Mouse (Mus musculus): ENCODE results near the gene Btla.

Btla gene

DNA sequence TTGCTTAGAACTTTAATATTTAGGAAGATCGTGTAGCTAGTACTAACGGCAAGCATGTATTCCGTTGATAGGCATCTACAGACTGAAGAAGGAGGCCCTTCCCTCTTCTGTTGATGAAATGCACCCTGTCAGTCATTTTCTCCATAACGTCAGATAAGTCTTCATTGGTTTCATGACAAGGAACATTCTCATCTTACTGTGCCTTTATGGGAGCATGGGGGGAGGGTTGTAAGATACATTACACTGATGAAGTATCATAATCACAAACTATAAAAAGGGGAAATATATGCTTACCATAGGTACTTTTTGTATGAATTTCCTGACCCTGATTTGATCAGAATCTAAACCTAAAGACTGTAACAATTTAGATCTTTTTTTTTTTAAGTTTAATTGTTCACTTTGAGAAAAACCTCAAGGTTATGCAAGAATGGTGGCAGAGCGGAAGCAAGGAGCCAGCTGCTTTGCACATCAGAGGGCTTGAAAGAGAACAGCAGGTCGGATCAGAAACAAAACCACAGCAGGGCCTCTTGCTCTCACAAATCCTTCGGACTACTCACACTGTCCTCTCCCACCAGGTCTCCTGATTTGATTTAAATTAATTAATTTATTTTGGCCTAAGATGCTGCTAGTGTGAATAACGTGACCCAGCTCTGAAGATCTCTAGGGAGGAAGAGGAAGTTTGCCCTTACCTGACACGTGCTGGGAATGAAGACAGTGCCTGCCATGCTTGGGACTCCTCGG is at the start of gene Btla:
TSS of gene Btla (plus strand) at position 668 of the 741 bp plus-strand sequence.
- no peak for DNase-seq (ENCODE audit: low read depth in 1 of 2, low spot score in 2 of 2)

DNA sequence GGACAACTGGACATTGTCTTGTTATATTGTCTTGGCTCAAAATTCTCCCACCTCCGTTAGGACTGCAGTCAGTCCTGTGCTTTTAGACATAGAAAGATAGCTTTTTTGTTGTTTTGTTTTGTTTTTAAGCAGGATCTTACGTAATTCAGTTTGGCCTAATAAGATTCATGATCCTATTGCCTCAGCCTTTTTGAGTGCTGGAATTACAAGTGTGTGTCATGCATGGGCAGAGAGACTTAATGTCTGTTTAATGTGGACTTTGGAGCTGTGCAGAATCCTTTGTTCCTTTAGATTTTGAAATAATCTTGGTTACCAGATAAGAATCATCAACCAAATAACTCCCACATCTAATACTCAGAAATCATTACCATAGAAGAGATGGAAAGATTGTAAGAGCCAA is 45.6 kb upstream of the Btla start:
- no peak for DNase-seq (ENCODE audit: low read depth in 1 of 2, low spot score in 2 of 2)

DNA sequence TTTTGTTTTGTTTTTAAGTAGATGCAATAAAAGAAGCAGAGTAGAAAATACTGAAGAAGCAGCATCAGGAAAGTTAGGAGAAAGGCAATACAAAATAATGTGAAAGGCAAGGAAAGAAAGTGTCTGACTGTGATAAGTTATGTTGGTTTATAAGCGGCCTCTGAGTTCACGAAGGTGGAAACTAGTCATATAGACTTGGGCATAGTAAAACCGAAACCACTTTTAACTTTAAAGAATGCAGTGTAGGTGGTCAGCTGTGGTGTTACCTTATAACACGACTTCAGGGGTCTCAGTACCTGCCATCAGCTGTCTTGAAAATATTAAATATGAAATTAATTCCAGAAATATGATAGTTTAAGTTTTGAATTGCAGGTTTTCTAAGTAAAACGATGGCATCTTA is 42.3 kb upstream of the Btla start:
- DNase-seq (ENCODE audit: low read depth in 1 of 2, low spot score in 2 of 2): no peak

DNA sequence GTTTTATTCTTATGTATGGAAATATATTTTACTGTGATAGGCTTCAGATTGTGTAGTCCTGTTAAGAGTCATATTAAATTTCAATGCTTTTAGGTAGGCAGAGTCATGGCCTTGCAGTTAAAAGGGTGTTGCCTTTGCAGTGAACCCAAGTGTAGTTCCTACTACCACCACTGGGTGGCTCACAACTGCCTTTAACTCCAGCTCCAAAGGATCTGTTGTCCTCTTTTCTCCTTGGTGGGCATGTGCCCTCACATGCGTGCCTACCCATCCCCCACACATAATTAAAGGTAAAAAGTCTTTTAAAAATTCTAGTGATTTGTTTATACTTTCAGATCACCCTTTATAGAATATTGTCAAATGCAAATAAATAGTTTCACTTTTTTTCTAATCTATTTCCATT is 31.5 kb upstream of the Btla start:
- DNase-seq (ENCODE audit: low read depth in 1 of 2, low spot score in 2 of 2): no peak

DNA sequence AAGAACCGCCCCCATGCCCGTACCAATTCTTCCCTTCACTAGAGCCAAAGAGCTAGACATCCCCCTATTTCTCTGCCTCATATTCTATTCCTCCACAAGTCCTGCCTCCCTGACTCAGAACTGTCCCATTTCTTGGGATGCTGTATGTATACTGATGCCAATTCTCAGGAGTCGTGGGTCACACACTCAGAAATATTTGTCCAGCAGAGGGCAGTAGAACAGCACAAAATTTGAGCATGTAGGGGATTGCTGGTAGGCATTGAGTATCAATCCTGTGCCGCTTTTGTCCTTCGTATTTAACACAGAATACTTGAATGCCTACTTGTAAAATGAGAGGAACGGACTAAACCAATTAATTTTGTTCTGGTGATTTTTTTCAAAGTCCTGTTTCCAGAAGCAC is 27.3 kb upstream of the Btla start:
- no peak for DNase-seq (ENCODE audit: low read depth in 1 of 2, low spot score in 2 of 2)

DNA sequence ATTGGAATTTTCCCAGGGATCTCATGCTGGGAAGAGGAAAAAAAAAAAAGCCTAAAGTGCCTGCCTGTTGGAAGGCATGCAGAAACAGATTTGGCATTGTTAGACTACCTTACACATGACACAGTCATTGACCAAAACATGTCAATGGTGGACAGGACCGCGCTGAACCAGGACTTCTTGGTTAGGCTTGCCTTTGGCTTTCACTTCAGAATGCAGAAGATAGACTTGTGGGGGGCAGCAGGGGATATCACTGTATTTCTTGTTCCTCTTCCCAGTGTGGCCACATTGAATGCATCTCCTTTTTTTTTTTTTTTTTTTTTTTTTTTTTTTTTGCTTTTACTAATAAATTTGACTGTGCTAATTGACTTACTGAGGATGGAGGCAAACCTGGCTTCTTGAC is 22.7 kb upstream of the Btla start:
- DNase-seq (ENCODE audit: low read depth in 1 of 2, low spot score in 2 of 2): no peak

DNA sequence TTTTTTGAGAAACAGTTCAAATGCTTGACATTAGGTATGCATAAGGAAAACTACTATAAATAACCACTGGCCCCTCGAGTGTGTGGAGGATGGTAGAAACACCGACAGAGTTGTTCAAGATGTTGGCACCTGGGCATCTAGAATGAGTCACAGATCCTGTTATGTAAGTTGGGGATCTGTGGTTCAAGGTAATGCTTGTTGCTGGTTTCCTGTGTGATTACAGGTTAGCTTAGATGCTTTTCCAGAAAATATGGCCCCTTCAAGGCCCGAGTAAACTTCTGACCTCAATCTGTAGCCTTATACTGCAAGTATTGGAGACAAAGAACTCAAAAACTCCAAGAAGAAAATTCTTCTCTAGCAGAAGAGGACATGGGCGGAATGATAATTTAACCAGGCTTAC is 19.7 kb upstream of the Btla start:
- DNase-seq (ENCODE audit: low read depth in 1 of 2, low spot score in 2 of 2): no peak

DNA sequence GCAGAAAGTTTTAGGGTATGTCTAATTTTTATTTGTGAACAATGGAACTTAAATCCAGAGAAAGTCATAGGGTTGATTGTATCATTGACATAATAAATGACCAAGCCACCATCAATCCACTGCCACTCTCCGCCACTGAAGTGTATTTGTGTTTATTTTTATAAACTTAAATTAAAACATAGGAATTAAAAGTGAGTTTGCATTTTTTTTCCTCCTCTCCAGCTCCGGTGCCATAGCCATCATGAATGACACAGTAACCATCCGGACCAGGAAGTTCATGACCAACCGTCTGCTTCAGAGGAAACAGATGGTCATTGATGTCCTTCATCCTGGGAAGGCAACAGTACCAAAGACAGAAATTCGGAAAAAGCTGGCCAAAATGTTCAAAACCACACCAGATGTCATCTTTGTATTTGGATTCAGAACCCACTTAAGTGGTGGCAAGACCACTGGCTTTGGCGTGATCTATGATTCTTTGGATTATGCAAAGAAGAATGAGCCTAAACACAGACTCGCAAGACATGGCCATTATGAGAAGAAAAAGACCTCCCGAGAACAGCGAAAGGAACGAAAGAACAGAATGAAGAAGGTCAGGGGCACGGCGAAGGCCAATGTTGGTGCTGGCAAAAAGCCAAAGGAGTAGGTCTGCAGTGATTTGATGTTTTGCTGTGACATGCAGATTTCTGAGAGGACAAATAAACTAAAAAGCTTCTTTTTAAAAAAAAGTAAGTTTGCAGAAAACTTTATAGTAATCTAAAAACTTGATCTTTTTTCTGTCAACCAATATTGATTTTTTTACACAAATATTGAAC is 19.1 kb upstream of the Btla start:
- DNase-seq (ENCODE audit: low read depth in 1 of 2, low spot score in 2 of 2): no peak

DNA sequence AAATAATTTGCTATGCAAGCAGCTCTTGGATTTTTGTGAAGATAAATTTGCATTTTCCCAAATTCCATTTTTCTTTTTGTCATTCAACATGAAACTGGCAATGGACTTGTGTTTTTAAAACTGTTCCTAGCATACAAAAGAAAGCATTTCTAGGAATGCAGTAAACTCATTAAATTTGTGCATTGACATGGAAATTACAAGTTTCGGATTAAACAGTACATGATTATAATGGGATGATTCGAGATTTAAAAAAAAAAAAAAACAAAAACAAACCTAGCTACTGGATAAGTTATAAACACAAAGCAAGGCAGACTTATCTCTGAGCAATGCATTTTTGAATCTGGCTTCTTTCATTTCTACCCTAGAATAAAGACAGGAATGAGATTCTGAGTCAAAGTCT is 2.1 kb upstream of the Btla start:
- no peak for DNase-seq (ENCODE audit: low read depth in 1 of 2, low spot score in 2 of 2)

DNA sequence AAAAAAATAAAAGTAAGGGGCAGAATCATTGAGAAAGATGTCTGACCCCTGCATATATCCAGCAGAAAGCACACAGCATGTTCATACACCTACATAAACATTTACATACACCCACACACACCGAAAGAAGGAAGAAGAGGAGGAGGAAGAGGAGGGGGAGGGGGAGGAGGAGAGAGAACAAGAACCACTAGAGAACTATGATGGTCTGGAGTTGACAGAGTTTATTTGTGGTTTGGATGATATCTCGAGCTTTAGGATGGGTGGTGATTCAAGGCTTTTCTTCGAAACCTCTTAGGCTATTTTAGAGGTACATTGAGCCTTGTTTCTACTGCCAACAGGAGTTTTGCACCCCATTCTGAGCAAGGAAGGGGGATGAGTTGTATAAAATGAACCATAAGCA is 1.3 kb upstream of the Btla start:
- DNase-seq (ENCODE audit: low read depth in 1 of 2, low spot score in 2 of 2): no peak

DNA sequence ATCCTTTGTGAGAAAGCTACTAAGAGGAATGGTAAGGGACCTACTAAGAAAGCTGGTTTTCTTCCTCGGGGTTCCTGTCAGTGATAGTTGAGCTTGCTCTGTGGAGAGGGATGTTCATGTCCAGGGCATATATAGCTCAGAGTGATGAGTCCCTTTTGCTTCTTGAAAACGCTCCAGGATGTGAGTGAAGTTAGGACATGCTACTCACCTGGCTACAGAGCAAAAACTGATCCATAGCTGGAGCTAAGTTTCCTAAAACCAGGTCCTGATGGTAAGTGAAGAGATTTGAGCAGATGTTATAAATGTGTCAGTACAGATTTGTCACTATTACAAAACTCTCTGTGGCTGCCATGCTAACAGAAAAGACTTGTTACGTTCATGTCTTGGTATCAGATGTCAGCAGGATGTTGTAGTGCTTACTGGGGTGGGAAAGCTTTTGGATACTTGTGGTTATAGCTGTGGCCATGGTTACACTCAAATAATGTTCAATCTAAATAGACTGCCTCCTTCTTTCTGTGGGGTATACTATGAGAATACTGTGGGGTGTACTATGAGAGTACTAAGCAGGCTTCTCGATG is 405 bp downstream of the Btla start:
- no peak for DNase-seq (ENCODE audit: low read depth in 1 of 2, low spot score in 2 of 2)

DNA sequence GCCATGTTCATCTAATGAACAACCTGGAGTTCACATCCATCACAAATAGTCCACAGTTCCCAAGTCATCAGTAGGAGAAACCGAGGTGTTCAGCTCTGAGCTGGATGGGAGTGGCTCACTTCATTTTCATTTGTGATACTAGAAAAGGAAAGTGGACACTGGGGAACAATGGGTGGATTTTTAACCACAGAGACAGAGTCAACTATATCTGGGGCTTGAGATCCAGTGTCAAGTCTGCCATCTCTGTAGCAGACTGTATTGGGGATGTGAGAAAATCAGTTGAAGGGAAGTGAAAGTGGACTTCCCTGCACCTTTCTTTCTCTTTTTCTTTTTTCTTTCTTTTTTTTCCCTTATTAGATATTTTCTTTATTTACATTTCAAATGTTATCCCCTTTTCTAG is 2.9 kb downstream of the Btla start:
- DNase-seq (ENCODE audit: low read depth in 1 of 2, low spot score in 2 of 2): no peak

DNA sequence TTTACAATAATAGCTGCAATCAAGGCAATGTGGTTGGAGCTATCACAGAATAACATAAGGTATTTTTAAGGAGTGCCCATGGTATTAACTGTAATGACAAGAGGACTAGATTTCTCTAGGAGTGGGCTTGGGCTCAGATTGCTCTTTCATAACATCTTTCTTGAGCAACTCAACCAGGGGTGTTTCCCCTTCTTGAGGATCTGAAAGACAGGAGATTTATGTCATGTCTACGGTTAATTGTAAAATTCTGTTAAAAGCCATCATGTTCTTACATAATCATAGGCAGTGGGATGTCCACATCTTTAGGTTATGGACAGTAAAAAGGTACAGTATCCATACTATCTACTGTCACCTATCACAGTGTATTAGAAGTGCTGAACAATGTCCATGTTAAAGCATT is 7.2 kb downstream of the Btla start:
- DNase-seq (ENCODE audit: low read depth in 1 of 2, low spot score in 2 of 2): no peak

DNA sequence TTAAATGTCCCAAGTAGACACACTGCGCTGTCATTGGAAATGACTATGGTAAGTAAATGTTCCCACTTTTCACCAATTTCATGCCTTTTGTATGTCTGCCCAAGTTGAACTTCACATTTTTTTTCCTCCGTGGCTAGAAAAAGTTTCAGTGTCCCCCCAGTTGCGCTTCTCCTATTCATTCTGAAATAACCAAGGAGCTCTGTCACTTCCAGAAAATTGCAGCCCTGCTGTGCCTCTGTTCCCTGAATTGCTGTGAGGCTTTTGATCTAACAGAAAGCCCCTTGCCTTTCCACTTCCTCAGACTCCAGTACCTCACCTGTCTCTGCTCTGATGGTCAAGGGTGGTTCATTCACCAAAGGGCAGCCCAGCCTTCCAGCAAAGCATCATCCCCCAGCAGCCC is 8.9 kb downstream of the Btla start:
- DNase-seq (ENCODE audit: low read depth in 1 of 2, low spot score in 2 of 2): no peak

DNA sequence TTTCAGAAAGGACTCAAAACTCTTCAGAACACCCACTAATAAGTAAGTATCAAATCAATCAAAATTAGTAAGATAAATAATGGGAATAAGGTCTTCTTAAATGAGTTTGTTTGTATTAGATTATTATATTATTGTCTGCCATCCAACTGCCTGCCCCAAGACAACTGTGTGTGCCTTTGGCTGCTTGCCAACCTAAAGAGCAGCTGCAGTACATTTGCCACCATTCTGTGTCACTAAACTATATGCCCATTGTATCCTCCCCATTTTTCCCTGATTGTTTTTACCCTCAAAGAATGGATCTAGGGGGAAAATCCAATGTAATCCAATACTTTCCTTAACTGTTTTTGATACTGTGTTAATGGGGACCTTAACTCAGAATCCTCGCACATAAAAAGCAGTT is 18.6 kb downstream of the Btla start:
- no peak for DNase-seq (ENCODE audit: low read depth in 1 of 2, low spot score in 2 of 2)

DNA sequence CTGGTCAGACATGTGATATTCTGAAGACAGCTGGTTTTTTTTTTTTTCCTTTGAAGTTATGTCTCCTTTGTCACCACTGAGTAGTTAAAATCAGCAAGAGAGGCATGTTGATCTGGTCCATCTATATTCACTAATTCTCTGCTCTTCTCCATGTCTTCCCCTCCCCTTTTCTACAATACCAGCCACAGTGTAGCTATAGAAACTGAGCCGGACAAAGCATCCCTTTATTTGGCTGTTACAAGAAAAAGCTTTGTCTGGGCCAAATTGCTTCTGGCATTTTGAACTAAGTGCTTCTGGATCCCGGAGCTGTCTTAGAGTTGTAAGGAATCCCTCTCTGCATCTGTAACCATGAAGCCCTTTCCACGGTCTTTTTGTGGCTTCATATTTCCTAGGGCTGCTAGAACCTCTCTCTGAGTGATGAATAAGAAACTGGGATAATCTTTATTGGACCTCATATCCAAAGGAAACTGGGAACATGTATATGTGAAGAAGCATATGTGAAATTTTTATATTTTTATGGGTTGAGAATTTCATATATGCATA is 20.9 kb downstream of the Btla start:
- DNase-seq (ENCODE audit: low read depth in 1 of 2, low spot score in 2 of 2): no peak

DNA sequence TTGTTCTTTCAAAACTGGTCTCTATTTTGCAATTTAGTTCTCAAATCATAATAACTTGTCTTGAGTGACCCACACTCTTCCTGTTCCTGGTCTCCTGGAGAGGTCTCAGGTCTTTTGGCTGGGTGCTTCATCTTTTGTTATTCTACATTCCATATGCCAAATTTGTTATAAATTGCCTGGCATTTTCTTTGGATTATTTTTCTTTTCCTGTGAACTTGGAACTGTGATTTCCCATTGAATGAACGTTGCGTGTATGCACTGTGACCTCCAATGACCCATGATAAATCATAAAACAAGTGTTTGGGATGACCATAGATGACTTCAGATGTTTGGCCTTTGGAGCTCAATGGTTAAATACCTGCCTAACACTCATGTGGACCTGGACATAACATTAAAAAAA is 25.6 kb downstream of the Btla start:
- no peak for DNase-seq (ENCODE audit: low read depth in 1 of 2, low spot score in 2 of 2)

DNA sequence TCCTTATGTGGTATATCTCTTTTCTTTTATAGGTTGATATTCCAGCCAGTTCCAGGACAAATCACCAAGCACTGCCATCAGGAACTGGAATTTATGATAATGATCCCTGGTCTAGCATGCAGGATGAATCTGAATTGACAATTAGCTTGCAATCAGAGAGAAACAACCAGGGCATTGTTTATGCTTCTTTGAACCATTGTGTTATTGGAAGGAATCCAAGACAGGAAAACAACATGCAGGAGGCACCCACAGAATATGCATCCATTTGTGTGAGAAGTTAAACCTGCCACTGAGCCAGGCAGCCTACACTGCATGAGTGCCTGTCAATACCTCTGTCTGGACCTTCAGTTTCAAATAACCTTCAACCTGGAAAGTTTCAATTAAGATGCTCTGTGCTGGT is 26.2 kb downstream of the Btla start:
- no peak for DNase-seq (ENCODE audit: low read depth in 1 of 2, low spot score in 2 of 2)

DNA sequence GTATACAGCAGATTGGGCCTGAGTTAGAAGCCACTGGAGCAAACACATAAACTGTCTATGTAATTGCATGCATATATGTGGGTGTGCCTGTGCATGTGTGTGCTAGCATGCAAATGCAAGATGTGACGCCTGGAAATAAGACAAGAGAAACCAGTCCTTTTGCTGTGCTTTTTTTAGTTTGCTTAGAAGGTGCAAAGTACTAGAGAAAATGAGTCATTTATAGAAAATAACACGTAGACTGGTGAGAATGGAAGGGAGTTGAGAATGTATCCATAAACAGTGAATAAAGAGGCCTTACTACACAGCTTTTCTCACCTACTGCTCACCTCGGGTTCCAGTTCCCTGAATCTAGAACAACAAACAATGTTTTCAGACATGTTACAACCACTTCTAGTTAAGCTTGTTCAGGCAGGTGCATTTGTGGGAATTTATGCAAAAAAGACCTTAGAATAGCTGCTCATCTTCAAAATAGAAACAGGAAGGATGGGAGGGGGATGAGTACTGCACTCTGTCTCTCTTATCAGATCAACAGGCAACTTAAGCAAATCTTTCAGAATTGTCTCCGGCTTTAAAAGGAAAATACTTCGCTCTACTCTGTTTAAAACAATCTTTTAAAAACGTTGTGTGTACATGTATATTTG is 27.8 kb downstream of the Btla start:
- DNase-seq (ENCODE audit: low read depth in 1 of 2, low spot score in 2 of 2): no peak

DNA sequence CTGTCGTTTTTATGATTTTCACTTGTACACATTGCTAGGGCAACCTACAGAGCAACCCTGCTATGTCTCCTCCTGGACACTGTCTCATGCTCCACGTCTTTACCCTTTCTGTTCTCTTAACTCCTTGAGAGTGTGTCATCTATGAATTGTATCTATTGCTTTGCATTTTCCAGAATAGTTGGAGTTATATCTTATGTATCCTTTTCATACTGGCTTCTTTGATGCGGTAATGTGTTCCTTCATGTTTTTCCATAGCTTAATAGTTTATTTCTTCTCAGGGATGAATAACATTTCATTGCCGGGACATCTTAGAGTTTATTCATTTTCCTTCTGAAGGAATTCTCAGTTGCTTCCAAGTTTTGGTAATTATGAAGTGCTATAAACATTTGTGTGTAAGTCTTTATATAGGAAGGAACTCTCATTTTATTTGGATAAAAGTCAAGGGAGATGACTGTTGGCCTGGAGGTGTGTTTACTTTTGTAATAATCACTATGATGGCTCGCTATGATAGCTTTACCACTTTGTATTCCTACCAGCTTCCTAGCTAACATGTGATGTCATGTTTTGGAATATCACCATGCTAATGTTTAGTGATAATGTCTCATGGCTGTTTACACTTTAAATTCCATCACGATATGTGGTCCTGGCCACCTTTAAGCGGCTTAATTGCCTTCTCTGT is 31.2 kb downstream of the Btla start:
- DNase-seq (ENCODE audit: low read depth in 1 of 2, low spot score in 2 of 2): no peak

DNA sequence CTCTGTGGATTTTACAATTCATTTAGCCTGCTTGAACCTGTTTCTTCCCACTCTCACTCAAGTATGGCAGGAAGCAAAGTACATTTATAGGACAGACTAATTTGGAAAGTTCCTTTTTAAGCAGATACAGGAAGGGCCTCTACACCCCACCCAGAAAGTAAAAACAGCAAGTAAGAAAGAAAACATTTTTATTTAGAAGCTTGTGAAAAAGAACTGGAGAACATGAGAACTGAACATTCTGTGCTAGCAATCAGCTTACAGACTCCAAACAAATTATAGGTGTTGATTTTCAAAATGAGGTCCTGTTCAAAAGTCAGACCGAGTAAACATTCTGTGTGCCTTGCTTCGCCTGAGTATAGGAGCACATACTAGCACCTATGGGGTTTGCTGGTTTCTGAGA is 32.8 kb downstream of the Btla start:
- no peak for DNase-seq (ENCODE audit: low read depth in 1 of 2, low spot score in 2 of 2)

Data from monocyte, adult 2 months (primary cell).